Mouse (Mus musculus) liver, embryonic 11.5 days (tissue): ENCODE data around the gene Khdc1c. TPM values are rescaled to one million over a fixed set of nuclear protein-coding genes. Genes with fewer than 3 reads are reported as not detected.
"Not testable (repeated sequence)": the region's sequence is repeated elsewhere in the genome, so short reads cannot be mapped to it uniquely, and the experiment has no call there.

ENCODE experiments used
- ATAC-seq: fragments of 200-750 bp; cut with Nextera tagmentation; replicated peaks from 2 replicates; pipeline ENCODE4 v1.8.0; 2017; ENCODE audit warnings: moderate number of reproducible peaks, mild to moderate bottlenecking, moderate TSS enrichment, moderate library complexity; ENCODE audit not compliant: low FRiP score
- DNase-seq: peaks from one replicate; pipeline ENCODE4 v3.0.0-alpha.2; 2017; ENCODE audit warnings: low spot score
- H3K27ac ChIP-seq: fragments of 300-500 bp; sonication (generic); 2 replicates; pipeline ENCODE4 v1.5.1; 2014; ENCODE audit warnings: mild to moderate bottlenecking, low read depth, low read length, control low read depth
- H3K27me3 ChIP-seq: fragments of 300-500 bp; sonication (generic); replicated peaks from 2 replicates; pipeline ENCODE4 v1.6.1; 2014; ENCODE audit warnings: low read length, mixed read lengths; ENCODE audit not compliant: control insufficient read depth, insufficient read depth
- H3K36me3 ChIP-seq: fragments of 300-500 bp; sonication (generic); 2 replicates; pipeline ENCODE4 v1.6.1; 2014; ENCODE audit warnings: mild to moderate bottlenecking, low read length, moderate library complexity, mixed read lengths; ENCODE audit not compliant: control insufficient read depth, insufficient read depth
- H3K4me1 ChIP-seq: fragments of 300-500 bp; sonication (generic); replicated peaks from 2 replicates; pipeline ENCODE4 v1.6.1; 2014; ENCODE audit warnings: low read length, mixed read lengths; ENCODE audit not compliant: control insufficient read depth, insufficient read depth
- H3K4me2 ChIP-seq: fragments of 300-500 bp; sonication (generic); 2 replicates; pipeline ENCODE4 v1.6.1; 2014; ENCODE audit warnings: mild to moderate bottlenecking, control low read depth, moderate library complexity
- H3K4me3 ChIP-seq: fragments of 300-500 bp; sonication (generic); 2 replicates; pipeline ENCODE4 v1.5.1; 2014; ENCODE audit warnings: low read depth, low read length, control low read depth
- H3K9ac ChIP-seq: fragments of 300-500 bp; sonication (generic); 2 replicates; pipeline ENCODE4 v1.6.1; 2014; ENCODE audit warnings: low read depth, low read length, control low read depth
- H3K9me3 ChIP-seq: fragments of 300-500 bp; sonication (generic); 2 replicates; pipeline ENCODE4 v1.6.1; 2016; ENCODE audit warnings: low read length, inconsistent platforms, mixed read lengths; ENCODE audit not compliant: control insufficient read depth
- WGBS: fragments of 180-500 bp; shearing (Covaris S2); extraction: QIAGEN DNeasy Blood & Tissue Kit; methylation state at CpG from one replicate; pipeline ENCODE4 v1.1.7; 2014; 5-methylcytosine and 5-hydroxymethylcytosine counted together
- polyA plus RNA-seq: library from polyadenylated mRNA; unstranded; fragments of >200 nt; fragmentation: Nextera tagmentation; extraction: Ambion mirVana; gene quantifications from 2 replicates; pipeline ENCODE4 v1.2.1, GENCODE M21; 2014

Khdc1c gene
- polyA plus RNA-seq, 1 experiment from 2014 or later = not detected

DNA sequence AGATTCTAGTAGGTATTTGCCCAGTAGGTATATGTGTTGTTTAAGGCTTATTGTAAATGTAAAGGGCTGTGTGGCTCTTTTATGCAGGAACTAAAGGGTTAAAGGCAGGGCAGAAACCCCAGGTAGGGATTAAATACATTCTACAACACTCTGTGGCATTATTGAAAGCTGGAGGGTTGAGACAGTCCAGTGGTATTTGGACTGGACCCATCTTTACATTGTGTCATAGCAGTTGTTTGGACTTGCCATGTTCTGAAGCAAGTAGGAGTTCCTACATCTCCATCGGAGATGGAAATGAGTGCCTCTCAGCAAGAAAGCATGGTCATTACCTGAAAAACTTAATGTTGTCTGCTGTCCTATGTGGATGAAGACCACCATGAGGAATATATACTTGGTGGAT lies 27.4 kb upstream of the Khdc1c start:
- Histone ChIP-seq H3K4me1 (no peaks in the 10 kb centered on the region), H3K9ac (no peak overlapping the region), H3K4me3 (no peak overlapping the region), H3K9me3 (no peaks in the 10 kb centered on the region; the same call in 1 of the 2 replicates), H3K36me3 (no peaks in the 10 kb centered on the region), H3K27me3 (no peaks in the 10 kb centered on the region), H3K27ac (no peak overlapping the region), H3K4me2 (no peak overlapping the region)
- ATAC-seq (no peak), DNase-seq (no peak)
- WGBS = 88% methylated on average over 1 of the region's 1 CpGs

GRCm38 (mm10) chr1:21344253-21344652 lies 23.9 kb upstream of the Khdc1c start:
- Histone ChIP-seq H3K4me3 (no peak overlapping the region), H3K9ac (no peak overlapping the region), H3K36me3 (no peaks in the 10 kb centered on the region), H3K9me3 (no peaks in the 10 kb centered on the region), H3K4me2 (no peak overlapping the region), H3K4me1 (no peaks in the 10 kb centered on the region), H3K27ac (no peak overlapping the region), H3K27me3 (no peaks in the 10 kb centered on the region)
- ATAC-seq (peak; percentile 62; the same call in 1 of the 2 replicates), DNase-seq (no peak)
- 56% methylated on average over 4 of the region's 4 CpGs for WGBS

DNA sequence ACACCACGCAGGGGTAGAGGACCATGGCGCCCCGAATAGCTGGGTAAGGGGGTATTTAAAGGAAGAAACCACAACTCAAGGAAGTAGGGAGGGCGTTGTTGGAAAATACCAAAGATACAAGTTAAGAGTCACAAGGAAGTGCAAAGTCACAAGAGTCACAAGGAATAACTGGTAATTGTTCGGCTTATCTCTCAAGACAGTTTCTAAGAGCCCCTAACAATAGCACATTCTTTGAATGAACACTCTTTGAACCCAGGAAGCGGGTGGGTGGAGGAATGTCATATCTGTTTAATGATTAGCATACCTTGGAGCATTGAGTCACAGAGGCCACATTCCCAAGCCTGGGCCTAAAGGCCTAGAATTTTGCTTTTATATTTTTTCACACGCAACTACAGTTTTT lies 23.4 kb upstream of the Khdc1c start:
- 74% methylated on average over 7 of the region's 7 CpGs for WGBS
- H3K4me1 ChIP-seq, H3K27me3 ChIP-seq, H3K9ac ChIP-seq, H3K9me3 ChIP-seq, H3K4me2 ChIP-seq, H3K4me3 ChIP-seq, ATAC-seq, H3K36me3 ChIP-seq, DNase-seq, H3K27ac ChIP-seq: not testable (repeated sequence)

DNA sequence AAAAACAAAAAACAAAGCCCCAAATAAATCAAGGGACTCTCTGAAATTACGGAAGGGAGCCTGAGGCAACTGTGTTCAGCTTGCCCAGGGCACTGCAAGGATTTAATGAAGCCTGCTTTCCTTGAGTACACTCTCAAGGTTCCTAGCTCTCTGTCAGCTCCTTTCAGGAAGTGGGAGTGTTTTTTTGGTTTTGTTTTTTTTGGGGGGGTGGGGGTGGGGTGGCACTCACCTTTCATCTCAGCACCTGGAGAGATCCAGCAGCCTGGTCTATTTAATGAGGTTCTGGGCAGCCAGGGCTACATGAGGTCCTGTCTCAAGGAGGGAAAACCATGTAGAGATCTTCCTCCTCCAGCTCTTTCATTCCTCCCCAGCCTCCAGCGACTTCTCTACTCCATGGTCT lies 18.8 kb upstream of the Khdc1c start, which contains the start of gene Khdc1a:
Khdc1a (plus strand) TSS at position 301 of the 400 bp plus-strand sequence.
- 72% methylated on average over 2 of the region's 2 CpGs for WGBS
- DNase-seq = no peak
- Histone ChIP-seq H3K27me3 (no peaks in the 10 kb centered on the region), H3K9me3 (no peaks in the 10 kb centered on the region), H3K9ac (no peak within 1 kb of the TSS), H3K27ac (no peak within 1 kb of the TSS), H3K4me1 (no peaks in the 10 kb centered on the region), H3K4me2 (no peak within 1 kb of the TSS), H3K4me3 (no peak within 1 kb of the TSS), H3K36me3 (no peaks in the 10 kb centered on the region)
- no peak for ATAC-seq

DNA sequence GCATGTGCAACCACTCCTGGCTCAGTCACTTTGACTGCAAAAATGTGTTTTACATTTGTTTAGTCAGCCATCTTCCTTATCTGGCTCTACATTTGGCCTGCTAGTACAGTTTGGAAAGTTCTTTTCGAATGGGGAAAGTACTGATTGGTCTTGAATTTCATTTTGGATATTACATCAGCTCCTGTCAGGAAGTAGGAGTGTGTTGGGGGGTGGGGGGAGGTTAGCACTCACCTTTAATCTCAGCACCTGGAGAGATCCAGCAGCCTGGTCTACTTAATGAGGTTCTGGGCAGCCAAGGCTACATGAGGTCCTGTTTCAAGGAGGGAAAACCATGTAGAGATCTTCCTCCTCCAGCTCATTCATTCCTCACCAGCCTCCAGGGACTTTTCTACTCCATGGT lies 15.1 kb downstream of the Khdc1c start, which contains the start of gene Khdc1b:
Khdc1b (plus strand) TSS at position 301 of the 400 bp plus-strand sequence.
- H3K4me3 ChIP-seq = no peak within 1 kb of the TSS
- H3K36me3 ChIP-seq = no peaks in the 10 kb centered on the region
- H3K27me3 ChIP-seq = no peaks in the 10 kb centered on the region
- no peak within 1 kb of the TSS for H3K4me2 ChIP-seq
- WGBS = 86% methylated on average over 1 of the region's 1 CpGs
- no peak within 1 kb of the TSS for H3K27ac ChIP-seq
- H3K9me3 ChIP-seq = no peaks in the 10 kb centered on the region
- no peak for ATAC-seq
- no peak within 1 kb of the TSS for H3K9ac ChIP-seq
- no peaks in the 10 kb centered on the region for H3K4me1 ChIP-seq
- no peak for DNase-seq

GRCm38 (mm10) chr1:21391138-21391671 lies 23.1 kb downstream of the Khdc1c start:
- 74% methylated on average over 6 of the region's 6 CpGs for WGBS
- Histone ChIP-seq H3K9ac (no peak overlapping the region), H3K36me3 (no peaks in the 10 kb centered on the region), H3K4me3 (no peak overlapping the region), H3K4me1 (no peaks in the 10 kb centered on the region), H3K9me3 (no peaks in the 10 kb centered on the region), H3K4me2 (no peak overlapping the region), H3K27me3 (no peaks in the 10 kb centered on the region), H3K27ac (no peak overlapping the region)
- no peak for DNase-seq
- ATAC-seq = no peak

DNA sequence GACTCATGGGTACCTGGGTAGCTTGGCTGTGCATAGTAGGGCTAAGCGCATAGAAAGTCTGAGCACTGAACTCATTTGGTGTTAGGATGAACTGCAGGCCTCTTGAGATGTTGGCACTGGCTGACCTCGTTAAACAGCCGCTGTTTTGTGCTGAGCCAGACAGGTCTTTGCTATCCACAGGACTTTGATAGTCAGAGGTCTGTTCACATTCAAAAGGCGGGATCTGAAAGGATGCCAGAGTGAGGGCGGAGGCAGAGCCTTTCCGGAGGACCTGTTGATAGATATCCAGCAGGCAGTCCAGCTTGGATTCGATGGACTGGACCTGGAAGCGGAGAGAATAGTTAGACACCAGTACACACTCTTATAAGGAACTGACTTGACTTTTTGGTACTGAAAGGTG lies 34.7 kb downstream of the Khdc1c start:
- 80% methylated on average over 8 of the region's 8 CpGs for WGBS
- ATAC-seq (no peak), DNase-seq (no peak)
- Histone ChIP-seq H3K27ac (no peak overlapping the region), H3K4me2 (no peak overlapping the region), H3K36me3 (no peaks in the 10 kb centered on the region), H3K4me3 (no peak overlapping the region), H3K4me1 (no peaks in the 10 kb centered on the region), H3K9me3 (no peaks in the 10 kb centered on the region), H3K9ac (no peak overlapping the region), H3K27me3 (no peaks in the 10 kb centered on the region)

- Histone ChIP-seq H3K4me3 (no peak overlapping the region), H3K9me3 (no peaks in the 10 kb centered on the region), H3K4me2 (no peak overlapping the region), H3K36me3 (no peaks in the 10 kb centered on the region), H3K9ac (no peak overlapping the region), H3K4me1 (no peaks in the 10 kb centered on the region), H3K27ac (no peak overlapping the region), H3K27me3 (no peaks in the 10 kb centered on the region)
- 73% methylated on average over 2 of the region's 2 CpGs for WGBS
- ATAC-seq (no peak), DNase-seq (no peak)
Observed at GRCm38 (mm10) chr1:21407266-21407665, 39.1 kb downstream of the Khdc1c start.

GRCm38 (mm10) chr1:21411331-21412196 lies 43.4 kb downstream of the Khdc1c start:
- Histone ChIP-seq H3K9me3 (no peaks in the 10 kb centered on the region), H3K27ac (no peak overlapping the region), H3K36me3 (no peaks in the 10 kb centered on the region), H3K4me3 (no peak overlapping the region), H3K4me2 (no peak overlapping the region), H3K4me1 (no peaks in the 10 kb centered on the region), H3K9ac (no peak overlapping the region), H3K27me3 (no peaks in the 10 kb centered on the region)
- ATAC-seq (no peak), DNase-seq (no peak)
- WGBS = 65% methylated on average over 18 of the region's 18 CpGs
